Mouse (Mus musculus) left cerebral cortex, adult 11 months (tissue): ENCODE measurements around the gene Otud1.
A peak's percentile ranks its signal among the peaks of the same experiment; 100 is the strongest.

Experiments
- DNase-seq: peaks from one replicate; pipeline ENCODE4 v3.0.0; 2022; ENCODE audit warnings: low spot score

Gene Otud1

DNA sequence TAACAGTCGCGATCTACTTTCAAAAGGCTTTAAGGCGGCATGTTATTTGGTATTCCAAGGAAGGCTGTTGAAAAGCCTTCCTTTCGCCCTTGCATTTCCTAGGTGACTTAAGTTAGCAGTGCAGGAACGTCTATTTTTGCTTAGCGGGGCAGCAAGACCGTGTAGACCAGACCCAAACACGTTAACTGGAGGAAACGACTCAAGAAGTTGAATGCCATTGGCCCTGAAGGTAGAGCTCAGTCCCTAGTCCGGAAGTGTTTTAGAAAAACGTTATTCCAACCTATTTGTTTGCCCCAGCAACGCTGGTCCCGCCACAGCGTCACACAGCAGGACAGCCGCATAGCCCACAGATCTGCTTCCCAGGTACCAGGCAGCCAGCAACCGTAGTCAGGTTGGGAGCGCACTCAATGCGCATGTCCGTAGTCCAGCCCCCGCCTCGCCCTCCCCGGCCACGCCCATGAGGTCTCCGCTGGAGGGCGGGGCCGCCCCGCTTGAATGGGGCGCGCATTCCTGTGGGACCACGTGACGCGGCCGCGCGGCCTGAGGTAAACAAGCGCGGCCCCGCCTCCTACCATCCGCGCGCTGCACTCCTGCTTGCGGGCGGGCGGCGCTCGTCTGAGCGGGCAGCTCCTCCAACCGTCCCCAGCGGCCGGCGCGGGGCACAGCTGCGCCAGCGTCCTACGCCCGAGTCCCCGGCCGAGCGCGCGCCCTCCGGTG, at the start of gene Otud1:
Gene Otud1 (plus strand): TSS at position 595 of the 717 bp plus-strand sequence.
- DNase-seq, result peak; percentile 94

DNA sequence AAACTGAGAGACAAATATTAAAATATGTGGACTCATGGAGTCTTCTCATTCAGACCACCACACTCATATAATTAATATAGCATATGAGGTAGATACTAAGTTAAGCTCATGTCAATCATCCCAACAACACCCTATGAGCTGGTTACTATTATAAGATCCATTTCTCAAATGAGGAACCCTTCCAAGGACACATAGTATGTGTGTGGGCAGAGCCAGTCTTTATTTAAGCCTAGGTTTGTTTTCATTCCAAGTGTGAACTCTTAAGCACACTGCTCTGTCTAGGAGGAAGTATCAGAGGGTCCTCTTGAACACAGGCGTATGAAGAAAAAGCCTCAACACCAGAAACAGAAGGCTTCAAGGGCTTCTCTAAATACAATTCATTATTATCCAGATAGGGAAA, 49.7 kb upstream of the Otud1 start:
- no peak for DNase-seq

DNA sequence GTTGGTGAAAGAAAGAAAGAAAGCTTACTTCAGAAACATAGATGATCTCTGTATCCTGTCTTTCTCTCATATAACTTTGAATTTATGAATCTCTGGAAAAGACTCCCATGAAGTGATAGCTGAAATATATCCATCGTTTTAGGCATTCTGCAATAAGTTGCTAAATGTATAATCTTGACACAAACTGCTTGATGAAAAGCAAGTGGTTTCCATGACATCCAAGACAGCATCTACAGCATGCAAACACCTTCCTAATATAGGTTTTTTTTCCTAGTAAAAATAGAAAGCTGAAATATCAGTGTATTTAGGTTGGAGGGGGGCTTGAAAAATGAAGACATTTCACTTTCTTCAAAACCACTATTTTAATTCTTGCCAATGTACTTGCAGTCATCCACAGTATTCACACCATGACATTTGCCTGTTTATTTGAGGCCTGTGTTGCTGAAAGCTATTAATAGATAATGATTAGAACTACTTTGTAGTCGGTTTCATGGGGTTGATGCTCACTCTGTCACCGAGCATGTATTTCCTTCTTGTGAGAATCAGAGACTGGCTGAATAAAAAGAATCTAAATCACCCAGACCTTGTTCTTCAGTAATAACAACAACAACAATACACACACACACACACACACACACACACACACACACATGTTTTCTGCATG, 49.0 kb upstream of the Otud1 start:
- no peak for DNase-seq

DNA sequence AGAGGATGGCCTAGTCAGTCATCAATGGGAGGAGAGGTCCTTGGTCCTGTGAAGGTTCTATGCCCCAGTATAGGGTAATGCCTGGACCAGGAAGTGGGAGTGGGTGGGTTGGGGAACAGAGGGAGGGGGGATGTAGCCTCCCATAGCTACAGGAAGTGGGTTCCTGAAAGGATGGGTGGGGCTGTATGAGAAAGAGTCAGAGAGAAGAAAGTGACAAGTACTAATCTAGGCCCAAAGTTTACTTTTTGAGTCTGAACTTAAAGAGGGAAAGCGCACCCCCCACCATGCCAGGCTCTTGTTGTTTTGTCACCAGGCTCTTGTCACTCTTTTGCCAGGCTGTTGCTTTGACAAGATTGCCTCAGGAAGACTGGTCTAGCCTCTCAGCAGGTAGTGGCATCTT, 35.5 kb upstream of the Otud1 start:
- no peak for DNase-seq

DNA sequence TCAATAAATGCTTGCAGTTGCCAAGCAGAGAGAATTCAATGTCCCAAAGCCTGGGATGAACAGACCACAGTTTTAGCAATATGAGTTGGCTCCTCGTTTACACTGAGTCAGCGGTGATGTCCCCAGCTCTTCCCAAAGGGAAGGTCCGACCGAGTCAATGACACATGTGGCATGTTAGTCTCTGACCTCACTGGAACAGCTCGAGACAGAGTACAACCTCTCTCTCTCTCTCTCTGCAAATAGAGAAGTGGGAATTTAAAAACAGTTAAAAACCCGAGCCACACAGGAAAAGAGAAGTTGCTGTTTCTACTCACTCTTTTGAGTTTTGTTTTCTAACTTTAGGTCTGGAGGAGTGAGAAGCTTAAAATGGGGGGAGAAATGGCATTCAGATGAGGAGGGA, 30.5 kb upstream of the Otud1 start:
- no peak for DNase-seq

DNA sequence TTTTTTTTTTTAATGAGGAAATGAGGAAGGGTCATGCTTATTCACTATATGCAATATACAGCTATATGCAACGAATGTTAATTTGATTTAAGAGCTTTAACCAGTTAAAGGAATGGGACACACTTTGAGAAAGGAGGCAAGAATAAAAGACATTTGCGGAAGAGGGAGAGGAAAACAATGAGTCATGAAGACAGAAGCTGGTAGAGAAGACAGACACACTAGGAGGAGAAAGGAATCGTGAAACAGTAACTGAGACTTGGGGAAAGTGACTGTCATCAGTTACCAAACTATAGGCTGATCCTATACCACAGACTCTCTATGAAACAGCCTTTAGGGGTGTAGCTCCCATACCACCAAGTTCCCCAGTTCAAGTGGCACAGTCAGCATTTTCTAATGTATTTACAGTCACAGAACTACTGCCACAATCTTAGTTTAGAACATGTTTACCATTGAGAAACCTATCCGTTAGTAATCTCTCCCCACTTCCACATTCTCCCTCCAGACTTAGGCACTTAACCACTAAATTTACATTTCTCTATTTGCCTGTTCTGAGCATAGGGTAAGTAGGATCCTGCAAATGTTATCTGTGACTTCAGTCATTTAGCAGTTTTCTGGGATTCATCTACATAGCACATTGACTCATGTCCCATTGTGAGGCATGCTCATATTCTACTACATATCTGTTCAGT, 29.5 kb upstream of the Otud1 start:
- DNase-seq, result no peak

DNA sequence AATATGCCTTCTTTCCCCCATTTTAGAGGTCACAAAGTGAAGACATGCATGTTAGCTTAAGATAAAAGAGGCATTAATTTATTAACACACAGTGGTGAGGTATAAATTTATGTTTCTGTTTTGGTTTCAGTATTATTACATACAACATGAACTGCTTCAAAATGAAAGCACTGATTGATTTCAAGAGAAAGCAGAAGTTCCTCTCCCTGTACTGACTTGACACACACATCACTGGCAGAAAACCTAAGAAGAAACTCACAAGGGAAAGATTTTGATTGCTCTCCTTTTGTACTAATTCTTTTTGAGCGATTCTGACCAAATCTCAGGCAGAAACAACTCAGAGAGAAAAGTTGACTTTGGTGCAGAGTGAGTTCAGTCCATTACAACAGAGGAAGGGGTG, 27.0 kb upstream of the Otud1 start:
- DNase-seq, result no peak

DNA sequence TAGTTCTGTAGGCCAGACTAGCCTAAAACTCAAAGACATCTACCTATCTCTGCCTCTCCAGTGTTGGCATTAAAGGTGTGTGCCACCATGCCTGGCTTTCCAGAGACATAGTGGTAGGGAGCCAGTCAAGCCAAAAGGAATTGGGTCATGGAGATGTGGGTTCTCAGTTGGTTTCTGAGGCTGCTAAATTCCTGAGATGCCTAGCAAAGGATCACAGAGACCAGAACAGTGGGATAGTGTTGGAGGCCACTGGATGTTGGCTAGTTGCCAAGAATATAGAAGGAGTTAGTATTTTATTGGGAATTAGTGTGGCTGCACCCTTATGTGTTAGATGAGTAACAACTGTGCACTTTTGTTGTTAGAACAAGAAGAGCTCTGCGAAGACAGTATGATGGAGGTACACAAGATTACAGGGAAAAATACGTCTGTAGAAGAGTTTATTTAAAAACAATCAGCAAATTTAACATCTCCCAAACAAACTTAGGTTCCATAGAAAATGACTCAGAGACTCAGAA, 24.1 kb upstream of the Otud1 start:
- no peak for DNase-seq

DNA sequence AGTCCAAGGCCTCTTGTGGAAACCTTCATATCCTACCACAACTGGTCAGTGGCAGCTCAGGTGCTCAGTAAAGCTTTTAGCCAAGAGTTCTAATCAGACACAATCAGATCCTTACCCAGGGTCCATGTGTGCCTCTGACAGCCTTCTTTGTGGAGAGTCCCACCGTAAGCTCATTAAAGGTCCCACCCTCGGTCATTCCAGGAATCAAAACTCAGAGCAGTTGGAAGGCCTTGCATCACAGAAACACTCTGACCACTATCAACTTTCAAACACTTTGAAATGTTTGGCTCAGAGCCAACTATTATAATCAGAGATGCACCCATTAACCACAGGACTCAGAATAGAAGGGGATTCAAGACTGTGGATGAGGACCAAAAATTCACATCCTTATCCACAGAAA, 12.4 kb upstream of the Otud1 start:
- DNase-seq, result no peak

DNA sequence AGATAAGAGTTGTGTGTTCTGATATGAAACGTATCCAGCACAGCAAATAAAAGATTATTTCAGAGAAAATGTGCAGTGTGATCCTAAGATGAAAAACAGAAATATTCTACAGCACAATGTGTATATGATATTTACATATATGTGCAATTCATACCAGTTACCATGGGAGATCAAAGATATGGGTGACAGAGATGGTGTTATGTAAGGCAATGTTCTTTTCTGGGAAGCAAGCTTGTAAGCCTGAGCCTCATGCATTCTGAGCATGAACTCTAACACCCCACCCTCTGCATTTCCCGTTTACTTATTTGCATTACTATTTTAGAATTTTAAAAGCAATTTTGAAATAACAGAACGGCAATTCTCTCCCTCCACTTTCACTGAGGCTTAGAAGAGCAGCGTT, 11.4 kb upstream of the Otud1 start:
- DNase-seq, result no peak

DNA sequence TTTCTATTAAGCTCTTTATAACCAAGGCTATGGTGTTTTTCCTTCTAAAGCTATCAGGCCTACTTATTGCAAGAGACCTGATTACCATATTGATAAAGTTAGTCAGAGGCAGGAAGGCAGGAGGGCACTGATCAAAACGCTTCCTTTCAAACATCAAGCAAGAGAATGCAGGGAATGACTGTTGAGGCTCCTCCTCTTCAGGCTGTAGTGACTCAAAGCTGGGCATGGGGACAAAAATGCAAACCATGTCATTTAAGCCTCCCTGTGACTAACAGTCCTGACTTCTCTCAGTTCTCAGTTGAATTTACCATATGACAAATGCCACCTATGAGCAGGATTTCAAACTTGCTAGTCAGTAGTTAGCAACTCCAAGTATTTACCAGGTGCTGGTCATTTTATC, 10.6 kb upstream of the Otud1 start:
- no peak for DNase-seq

DNA sequence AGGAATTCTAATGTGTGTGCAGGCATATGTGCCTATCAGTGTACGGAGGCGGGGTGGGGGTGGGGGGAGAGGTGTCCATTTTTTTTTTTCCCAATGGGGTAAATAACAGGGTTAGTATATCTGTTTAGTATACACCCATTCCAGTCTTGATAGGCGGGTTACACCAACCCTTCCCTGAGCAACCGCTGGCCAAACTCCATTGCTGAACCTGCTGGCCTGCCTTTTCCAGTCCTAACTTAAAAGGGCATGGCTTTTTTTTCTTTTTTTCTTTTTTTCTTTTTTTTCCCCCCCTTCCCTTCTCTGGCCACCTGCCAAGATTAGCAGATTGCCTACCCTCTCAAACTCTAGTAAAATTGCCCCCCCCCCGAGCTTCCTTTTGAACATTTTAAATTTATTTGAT, 1.1 kb upstream of the Otud1 start:
- no peak for DNase-seq

DNA sequence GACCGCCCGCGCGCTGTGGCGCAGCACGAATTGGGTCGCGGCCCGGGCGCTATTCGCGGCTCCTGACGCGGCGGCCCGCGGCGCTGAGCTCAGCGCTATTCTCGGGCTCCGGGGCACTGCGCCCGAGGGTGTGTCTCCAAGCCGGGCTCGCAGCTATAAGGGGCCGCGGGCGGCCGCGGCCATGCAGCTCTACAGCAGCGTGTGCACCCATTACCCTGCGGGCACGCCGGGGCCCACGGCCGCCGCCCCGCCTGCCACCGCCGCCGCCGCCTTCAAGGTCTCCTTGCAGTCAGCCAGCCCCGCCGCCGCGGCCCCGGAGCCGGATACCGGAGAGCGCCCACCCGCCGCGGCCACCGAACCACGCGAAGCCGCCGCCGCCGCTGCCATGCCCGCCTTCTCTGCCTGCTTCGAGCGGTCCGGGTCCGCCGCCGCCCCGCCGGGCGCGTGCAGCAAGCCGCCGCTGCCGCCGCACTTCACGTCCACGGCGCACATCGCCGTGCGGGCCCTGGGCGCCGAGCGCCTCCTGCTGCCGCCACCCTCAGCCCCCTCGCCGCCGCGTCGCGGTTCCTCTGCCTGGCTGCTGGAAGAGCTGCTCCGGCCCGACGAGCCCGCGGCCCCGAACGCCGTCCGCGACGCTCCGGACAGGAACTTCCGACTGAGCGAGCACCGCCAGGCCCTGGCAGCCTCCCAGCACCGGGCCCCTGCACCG, 483 bp downstream of the Otud1 start:
- no peak for DNase-seq

DNA sequence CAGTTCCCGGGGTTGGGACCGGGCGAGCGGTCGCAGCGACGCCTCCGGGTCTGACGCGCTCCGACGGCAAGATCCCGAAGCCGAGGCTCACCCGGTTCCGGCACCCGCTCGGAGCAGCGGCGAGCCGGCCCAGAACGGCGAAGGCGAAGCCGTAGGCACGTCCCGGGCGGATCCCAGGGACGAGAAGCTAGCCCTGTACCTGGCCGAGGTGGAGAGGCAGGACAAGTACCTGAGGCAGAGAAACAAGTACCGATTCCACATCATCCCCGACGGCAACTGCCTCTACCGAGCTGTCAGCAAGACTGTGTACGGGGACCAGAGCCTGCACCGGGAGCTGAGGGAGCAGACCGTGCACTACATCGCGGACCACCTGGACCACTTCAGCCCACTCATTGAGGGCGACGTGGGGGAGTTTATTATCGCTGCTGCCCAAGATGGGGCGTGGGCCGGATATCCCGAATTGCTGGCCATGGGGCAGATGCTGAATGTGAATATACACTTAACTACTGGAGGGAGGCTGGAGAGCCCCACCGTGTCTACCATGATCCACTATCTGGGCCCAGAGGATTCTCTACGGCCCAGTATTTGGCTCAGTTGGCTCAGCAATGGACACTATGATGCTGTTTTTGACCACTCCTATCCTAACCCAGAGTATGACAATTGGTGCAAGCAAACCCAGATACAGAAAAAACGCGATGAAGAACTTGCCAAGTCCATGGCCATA, 1.3 kb downstream of the Otud1 start:
- no peak for DNase-seq

DNA sequence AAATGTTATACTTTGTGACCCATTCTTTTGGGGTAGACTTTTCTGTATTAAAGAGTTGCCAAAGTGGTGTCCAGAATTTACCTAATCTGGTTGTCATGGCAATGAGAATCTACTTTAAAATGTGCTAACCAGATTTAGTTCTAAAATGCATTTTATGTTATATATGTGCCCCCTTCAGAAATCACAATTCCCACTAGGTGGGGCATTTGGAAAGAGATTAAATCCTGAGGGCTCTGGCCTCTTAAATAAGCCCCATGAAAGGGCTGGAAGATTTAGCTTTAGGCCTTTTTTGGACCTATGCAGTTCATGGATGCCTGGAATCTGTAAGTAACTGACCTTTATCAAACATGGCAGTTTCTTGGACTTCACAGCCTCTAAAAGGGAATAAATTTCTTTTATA, 3.3 kb downstream of the Otud1 start:
- DNase-seq, result no peak

DNA sequence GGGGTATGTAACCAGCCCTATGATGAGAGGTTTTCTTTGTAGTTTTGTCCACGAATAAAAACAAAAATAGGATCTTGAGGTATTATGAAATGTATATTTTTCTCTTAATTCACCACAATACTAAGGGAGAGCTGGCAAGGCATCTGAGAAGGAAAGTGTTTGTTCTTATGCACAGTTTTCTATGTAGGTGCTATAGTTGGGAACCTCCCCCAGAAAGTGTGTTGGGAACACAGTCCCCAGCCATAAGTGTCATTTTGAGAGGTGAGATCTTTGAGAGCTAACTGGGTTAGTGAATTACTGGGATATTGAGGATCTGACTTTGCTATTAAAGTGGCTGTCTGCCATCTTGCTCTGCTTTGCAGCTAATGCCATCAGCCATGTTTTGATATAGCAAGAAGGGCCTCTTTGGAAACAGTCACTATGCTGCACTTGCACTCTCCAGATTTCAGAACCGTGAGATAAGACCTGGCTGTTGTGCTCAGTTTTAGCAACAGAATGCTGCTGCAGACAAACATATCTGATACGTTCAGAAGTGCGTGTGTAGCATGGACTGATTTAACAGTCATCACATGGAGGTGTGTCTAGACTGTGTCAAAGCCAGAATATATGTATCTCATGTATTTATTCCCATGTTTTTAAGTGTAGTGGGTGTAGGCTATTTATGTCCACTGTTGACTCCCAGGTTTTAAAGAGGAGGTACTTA, 5.7 kb downstream of the Otud1 start:
- no peak for DNase-seq

DNA sequence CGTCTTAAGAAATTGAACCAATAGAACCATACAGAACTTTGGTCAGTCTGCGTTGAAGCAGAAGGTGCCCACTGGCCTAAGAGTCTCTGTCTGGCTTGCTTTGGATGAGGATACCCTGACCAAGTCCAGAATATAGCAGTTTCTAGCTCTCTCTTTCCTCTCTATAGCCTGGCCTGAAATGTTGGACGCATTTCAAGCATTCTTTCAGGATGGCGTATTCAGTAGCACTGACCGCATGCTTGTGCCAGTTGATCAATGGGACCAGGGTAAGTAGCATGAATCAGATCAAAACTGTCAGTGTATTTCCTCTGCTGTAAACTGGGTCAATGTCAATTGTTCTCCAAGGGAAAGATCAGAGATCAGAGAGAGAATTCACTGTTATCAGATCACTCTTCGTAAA, 6.6 kb downstream of the Otud1 start:
- DNase-seq, result no peak

DNA sequence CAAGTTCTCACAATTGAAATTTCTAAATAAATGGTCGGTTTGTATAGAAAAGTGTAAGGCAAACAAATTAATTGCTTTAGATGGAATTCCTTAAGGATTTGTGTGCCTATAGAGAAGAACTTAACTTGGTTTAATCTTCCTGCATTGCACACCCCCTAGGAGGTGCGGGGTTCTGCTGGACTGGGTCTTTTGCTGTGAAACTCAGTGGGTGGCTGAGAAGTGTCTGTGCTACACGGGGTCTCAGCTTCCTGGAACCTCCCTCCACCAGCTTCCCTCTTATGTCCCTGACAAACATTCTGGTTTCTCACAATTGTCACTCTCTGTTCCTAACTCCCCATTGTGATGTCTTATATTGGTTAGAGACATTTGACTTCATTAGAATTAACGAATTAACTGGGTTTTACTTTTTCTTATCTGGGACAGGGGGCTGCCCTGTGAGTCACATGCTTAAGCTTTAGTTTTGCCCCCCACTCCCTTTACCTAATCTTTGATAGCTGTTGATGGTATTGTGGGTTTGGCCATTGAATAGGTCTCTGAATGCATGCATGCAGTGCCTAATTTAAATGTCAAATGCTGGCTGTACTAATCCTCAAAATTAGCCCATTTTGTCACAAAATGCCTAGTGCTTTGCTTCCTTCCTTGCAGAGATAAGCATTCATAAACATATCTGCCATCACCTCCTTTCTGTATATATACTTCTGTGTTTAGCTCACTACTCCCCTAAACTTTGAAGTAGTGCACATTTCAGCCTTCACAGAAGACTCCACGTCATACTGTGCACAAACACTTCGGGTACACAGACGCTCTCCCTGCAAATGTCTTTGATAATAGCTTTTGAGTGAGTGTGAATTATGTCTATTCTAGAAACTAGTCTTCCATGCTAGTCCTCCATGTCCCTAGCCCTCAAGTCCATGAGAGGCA, 7.3 kb downstream of the Otud1 start:
- no peak for DNase-seq

DNA sequence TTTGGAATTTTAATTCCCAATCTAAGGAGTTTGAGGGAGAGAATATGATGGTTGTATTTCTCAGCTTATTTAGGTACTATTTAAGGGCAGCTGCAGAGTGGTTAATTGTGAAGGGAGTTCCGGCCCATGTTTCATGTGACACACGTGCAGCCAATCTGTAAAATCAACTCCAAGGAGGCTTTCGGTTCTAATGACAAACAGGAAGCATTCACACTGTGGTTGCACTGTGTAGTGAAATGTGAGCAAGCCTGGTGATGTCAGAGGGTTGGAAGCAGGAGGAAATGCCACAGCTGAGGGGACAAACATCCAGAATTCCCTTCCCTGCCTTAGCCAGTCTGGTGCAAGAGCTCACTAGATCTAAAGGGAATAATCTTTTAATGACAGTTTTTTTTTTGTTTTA, 8.3 kb downstream of the Otud1 start:
- DNase-seq, result no peak
